Mouse (Mus musculus) testis, adult 2 months (tissue): ENCODE results near the gene Ctnna2. TPM values are rescaled to one million over a fixed set of nuclear protein-coding genes. Genes with fewer than 3 reads are reported as not detected.

Source experiments
- H3K27ac ChIP-seq: fragments of 200-500 bp; 2 replicates; pipeline ENCODE4 v1.5.1; 2012; ENCODE audit warnings: low read depth, low read length; ENCODE audit not compliant: control insufficient read depth, insufficient read depth
- H3K27me3 ChIP-seq: fragments of 200-500 bp; 2 replicates; pipeline ENCODE4 v1.6.1; 2012; ENCODE audit warnings: mild to moderate bottlenecking, low read length, moderate library complexity; ENCODE audit not compliant: control insufficient read depth, insufficient read depth
- H3K36me3 ChIP-seq: fragments of 200-500 bp; 2 replicates; pipeline ENCODE4 v1.6.1; 2012; ENCODE audit warnings: mild to moderate bottlenecking, low read length; ENCODE audit not compliant: control insufficient read depth, insufficient read depth
- H3K4me1 ChIP-seq: fragments of 200-500 bp; 2 replicates; pipeline ENCODE4 v1.6.1; 2012; ENCODE audit warnings: low read length; ENCODE audit not compliant: control insufficient read depth, insufficient read depth
- H3K4me3 ChIP-seq: fragments of 200-500 bp; 2 replicates; pipeline ENCODE4 v1.5.1; 2012; ENCODE audit warnings: low read depth, mild to moderate bottlenecking, low read length, moderate library complexity, mixed read lengths; ENCODE audit not compliant: control insufficient read depth
- CTCF ChIP-seq: fragments of 200-500 bp; IDR thresholded peaks from 2 replicates; pipeline ENCODE4 v1.5.1; 2012; ENCODE audit warnings: low read depth, mild to moderate bottlenecking, inconsistent platforms, low read length, moderate library complexity; ENCODE audit not compliant: control insufficient read depth, insufficient read depth, insufficient replicate concordance
- POLR2A ChIP-seq: fragments of 200-500 bp; IDR thresholded peaks from 2 replicates; pipeline ENCODE4 v1.6.1; 2012; ENCODE audit warnings: low read depth, mild to moderate bottlenecking, inconsistent platforms, low read length, moderate library complexity; ENCODE audit not compliant: control insufficient read depth
- polyA plus RNA-seq: library from polyadenylated mRNA; depleted of rRNA; stranded (reverse); fragments of >200 nt; gene quantifications from 2 replicates; pipeline ENCODE4 v1.2.3, GENCODE M21; 2012

Gene Ctnna2
- polyA plus RNA-seq, 1 experiment, result 7.2 TPM

DNA sequence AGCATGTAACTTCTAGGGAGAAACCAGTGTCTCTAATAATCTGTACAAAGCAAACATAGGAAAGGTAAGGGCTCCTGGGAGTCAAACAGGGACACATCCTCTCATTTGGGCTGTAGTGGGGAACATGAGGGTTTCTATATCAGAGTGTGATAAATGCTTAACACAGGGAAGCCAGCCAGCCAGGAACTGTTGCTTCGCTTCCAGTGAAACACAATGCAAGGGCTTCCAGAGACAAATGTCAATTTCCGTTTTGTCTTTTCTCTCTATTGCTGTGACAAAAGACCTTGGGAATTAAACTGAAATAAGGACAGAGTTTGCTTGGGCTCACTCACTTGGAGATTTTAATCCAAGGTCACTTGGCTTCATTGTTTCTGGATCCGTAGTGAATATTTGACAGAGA lies 162.4 kb downstream of the Ctnna2 start:
- Histone ChIP-seq H3K27ac (no peak overlapping the region), H3K4me3 (no peak overlapping the region), H3K36me3 (no peaks in the 10 kb centered on the region), H3K27me3 (no peaks in the 10 kb centered on the region), H3K4me1 (no peaks in the 10 kb centered on the region)
- no peak for TF ChIP-seq POLR2A
- TF ChIP-seq CTCF, result no peak

- Histone ChIP-seq H3K4me1 (no peaks in the 10 kb centered on the region), H3K27ac (no peak overlapping the region), H3K27me3 (no peaks in the 10 kb centered on the region), H3K36me3 (no peaks in the 10 kb centered on the region), H3K4me3 (no peak overlapping the region)
- TF ChIP-seq POLR2A (no peak), CTCF (no peak)
Measured at GRCm38 (mm10) chr6:77811041-77811440, 168.5 kb downstream of the Ctnna2 start.

- no peak overlapping the region for H3K27ac ChIP-seq
- H3K27me3 ChIP-seq, result no peaks in the 10 kb centered on the region
- TF ChIP-seq CTCF (no peak), POLR2A (no peak)
- H3K36me3 ChIP-seq, result no peaks in the 10 kb centered on the region
- no peak overlapping the region for H3K4me3 ChIP-seq
- H3K4me1 ChIP-seq, result no peaks in the 10 kb centered on the region
Measured at GRCm38 (mm10) chr6:77802604-77803003, 176.9 kb downstream of the Ctnna2 start.

DNA sequence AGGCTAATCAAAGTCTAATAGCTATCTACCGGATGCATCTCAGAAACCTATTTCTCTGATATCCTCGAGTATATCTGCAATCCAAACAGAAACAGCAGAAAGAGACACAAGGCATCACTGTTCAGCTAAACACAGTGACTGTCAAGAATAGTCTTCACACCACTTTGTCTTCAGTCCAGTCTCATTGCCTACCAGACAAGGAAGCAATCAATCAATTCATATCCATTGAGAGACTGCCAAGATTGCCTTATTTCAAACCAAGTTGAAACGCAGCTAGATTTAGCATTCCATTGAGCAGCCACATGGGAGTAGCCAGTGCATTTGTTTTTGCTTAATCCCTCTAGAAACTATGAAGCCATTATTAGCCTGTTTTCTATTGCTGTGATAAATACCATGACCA lies 196.2 kb downstream of the Ctnna2 start:
- no peaks in the 10 kb centered on the region for H3K4me1 ChIP-seq
- no peaks in the 10 kb centered on the region for H3K27me3 ChIP-seq
- no peaks in the 10 kb centered on the region for H3K36me3 ChIP-seq
- H3K4me3 ChIP-seq, result no peak overlapping the region
- no peak overlapping the region for H3K27ac ChIP-seq
- no peak for TF ChIP-seq POLR2A
- TF ChIP-seq CTCF, result no peak

- TF ChIP-seq CTCF (no peak), POLR2A (no peak)
Measured at GRCm38 (mm10) chr6:77768357-77769103, 211.0 kb downstream of the Ctnna2 start.

DNA sequence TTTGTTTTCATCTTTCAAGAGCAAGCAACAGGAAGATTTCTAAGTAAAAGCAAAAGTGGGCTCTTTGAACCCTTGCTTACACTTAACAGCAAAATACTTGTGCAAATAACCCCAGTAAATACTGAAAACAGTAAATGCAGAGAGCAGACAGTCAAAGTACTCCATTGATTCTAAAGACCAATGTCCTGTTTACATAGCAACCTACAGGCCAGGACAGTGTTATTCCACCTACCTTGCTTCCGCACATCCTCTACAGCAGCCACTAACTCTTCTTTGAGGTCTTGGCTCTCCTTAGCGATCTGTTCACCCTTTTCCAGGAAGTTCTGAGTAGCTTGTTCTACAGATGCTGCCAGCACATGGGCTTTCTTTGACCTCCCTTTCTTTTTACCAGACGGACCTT lies 221.3 kb downstream of the Ctnna2 start:
- Histone ChIP-seq H3K4me3 (no peak overlapping the region), H3K27ac (no peak overlapping the region), H3K36me3 (no peaks in the 10 kb centered on the region), H3K4me1 (no peaks in the 10 kb centered on the region), H3K27me3 (no peaks in the 10 kb centered on the region)
- TF ChIP-seq CTCF, result no peak
- no peak for TF ChIP-seq POLR2A

More at GRCm38 (mm10) chr6:77768357-77769103, 211.0 kb downstream of the Ctnna2 start:
- Histone ChIP-seq H3K4me1 (no peaks in the 10 kb centered on the region), H3K36me3 (no peaks in the 10 kb centered on the region), H3K27ac (no peak overlapping the region), H3K4me3 (no peak overlapping the region), H3K27me3 (no peaks in the 10 kb centered on the region)

DNA sequence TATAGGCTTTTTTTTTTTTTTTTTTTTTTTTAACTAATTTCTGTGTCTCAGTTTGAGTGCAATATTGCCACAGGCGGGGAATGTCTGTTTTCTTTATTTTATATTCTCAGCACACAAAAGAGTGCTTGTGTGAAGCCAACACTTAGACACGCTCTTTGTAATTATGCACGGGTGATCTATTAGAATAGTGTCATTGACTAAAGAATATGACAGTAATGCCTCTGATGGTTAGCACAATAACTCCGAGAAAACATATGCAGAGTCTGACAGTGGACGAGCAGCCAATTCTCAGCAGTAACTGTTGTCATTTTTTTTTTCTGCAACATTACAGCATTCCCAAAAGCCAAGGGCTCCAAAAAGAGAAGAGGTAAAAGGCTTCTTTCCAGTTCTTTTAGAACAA lies 234.1 kb downstream of the Ctnna2 start:
- no peaks in the 10 kb centered on the region for H3K36me3 ChIP-seq
- no peaks in the 10 kb centered on the region for H3K4me1 ChIP-seq
- H3K27ac ChIP-seq, result no peak overlapping the region
- H3K27me3 ChIP-seq, result no peaks in the 10 kb centered on the region
- no peak for TF ChIP-seq POLR2A
- no peak overlapping the region for H3K4me3 ChIP-seq
